Mouse (Mus musculus): ENCODE data around the gene Pgghg. TPM values are rescaled to one million over a fixed set of nuclear protein-coding genes. Genes with fewer than 3 reads are reported as not detected.

Gene Pgghg
- polyA plus RNA-seq, 1 experiment from 2014 or later, result 7.9 TPM

- Histone ChIP-seq H3K9ac (ENCODE audit: low read depth, low read length) (no peak overlapping the region), H3K4me1 (ENCODE audit: control insufficient read depth, low read depth, low read length) (peaks cover 2% of the 10 kb centered on the region), H3K27me3 (ENCODE audit: control insufficient read depth, insufficient read depth, low read depth, low read length) (no peaks in the 10 kb centered on the region), H3K9me3 (replicated peaks; ENCODE audit: control insufficient read depth, low read length) (no peaks in the 10 kb centered on the region), H3K36me3 (ENCODE audit: control insufficient read depth, insufficient read depth) (no peaks in the 10 kb centered on the region), H3K4me2 (ENCODE audit: low read depth, low read length) (no peak overlapping the region), H3K27ac (ENCODE audit: low read length) (no peak overlapping the region), H3K4me3 (ENCODE audit: low read depth, low read length) (no peak overlapping the region)
- WGBS (ENCODE audit: insufficient replicate concordance), result 52% methylated on average over 17 of the region's 17 CpGs
- ATAC-seq (ENCODE audit: low read depth), result no peak
These were observed 46.3 kb downstream of the Pgghg start for GRCm38 (mm10) chr7:140987182-140988138.

GRCm38 (mm10) chr7:140989022-140989421 lies 47.8 kb downstream of the Pgghg start:
- Histone ChIP-seq H3K27me3 (ENCODE audit: control insufficient read depth, insufficient read depth, low read depth, low read length) (no peaks in the 10 kb centered on the region), H3K4me3 (ENCODE audit: low read depth, low read length) (no peak overlapping the region), H3K4me2 (ENCODE audit: low read depth, low read length) (no peak overlapping the region), H3K4me1 (ENCODE audit: control insufficient read depth, low read depth, low read length) (peaks cover 2% of the 10 kb centered on the region), H3K27ac (ENCODE audit: low read length) (no peak overlapping the region), H3K36me3 (ENCODE audit: control insufficient read depth, insufficient read depth) (no peaks in the 10 kb centered on the region), H3K9ac (ENCODE audit: low read depth, low read length) (no peak overlapping the region), H3K9me3 (replicated peaks; ENCODE audit: control insufficient read depth, low read length) (no peaks in the 10 kb centered on the region)
- no peak for ATAC-seq (ENCODE audit: low read depth)
- 49% methylated on average over 4 of the region's 4 CpGs for WGBS (ENCODE audit: insufficient replicate concordance)

- Histone ChIP-seq H3K4me2 (ENCODE audit: low read depth, low read length) (no peak overlapping the region), H3K4me3 (ENCODE audit: low read depth, low read length) (no peak overlapping the region), H3K27me3 (ENCODE audit: control insufficient read depth, insufficient read depth, low read depth, low read length) (no peaks in the 10 kb centered on the region), H3K9ac (ENCODE audit: low read depth, low read length) (no peak overlapping the region), H3K4me1 (ENCODE audit: control insufficient read depth, low read depth, low read length) (peaks cover 2% of the 10 kb centered on the region), H3K36me3 (ENCODE audit: control insufficient read depth, insufficient read depth) (no peaks in the 10 kb centered on the region), H3K27ac (ENCODE audit: low read length) (no peak overlapping the region), H3K9me3 (replicated peaks; ENCODE audit: control insufficient read depth, low read length) (no peaks in the 10 kb centered on the region)
- no peak; the same call in 1 of the 2 replicates for ATAC-seq (ENCODE audit: low read depth)
- WGBS (ENCODE audit: insufficient replicate concordance), result 31% methylated on average over 6 of the region's 6 CpGs
These were observed 49.0 kb downstream of the Pgghg start for GRCm38 (mm10) chr7:140990185-140990584.

- no peaks in the 10 kb centered on the region for H3K27me3 ChIP-seq (ENCODE audit: control insufficient read depth, insufficient read depth, low read depth, low read length)
- 24% methylated on average over 5 of the region's 5 CpGs for WGBS (ENCODE audit: insufficient replicate concordance)
- no peak overlapping the region for H3K4me3 ChIP-seq (ENCODE audit: low read depth, low read length)
- H3K4me2 ChIP-seq (ENCODE audit: low read depth, low read length), result no peak overlapping the region
- ATAC-seq (ENCODE audit: low read depth), result no peak
- H3K9ac ChIP-seq (ENCODE audit: low read depth, low read length), result no peak overlapping the region
- H3K27ac ChIP-seq (ENCODE audit: low read length), result no peak overlapping the region
- no peaks in the 10 kb centered on the region for H3K9me3 ChIP-seq (replicated peaks; ENCODE audit: control insufficient read depth, low read length)
- peaks cover 2% of the 10 kb centered on the region for H3K4me1 ChIP-seq (ENCODE audit: control insufficient read depth, low read depth, low read length)
- no peaks in the 10 kb centered on the region for H3K36me3 ChIP-seq (ENCODE audit: control insufficient read depth, insufficient read depth)
These were observed 49.4 kb downstream of the Pgghg start for GRCm38 (mm10) chr7:140990622-140991021.

- peaks cover 2% of the 10 kb centered on the region for H3K4me1 ChIP-seq (ENCODE audit: control insufficient read depth, low read depth, low read length)
- WGBS (ENCODE audit: insufficient replicate concordance), result 30% methylated on average over 14 of the region's 14 CpGs
- no peak overlapping the region for H3K4me3 ChIP-seq (ENCODE audit: low read depth, low read length)
- no peak overlapping the region for H3K27ac ChIP-seq (ENCODE audit: low read length)
- H3K27me3 ChIP-seq (ENCODE audit: control insufficient read depth, insufficient read depth, low read depth, low read length), result no peaks in the 10 kb centered on the region
- H3K36me3 ChIP-seq (ENCODE audit: control insufficient read depth, insufficient read depth), result no peaks in the 10 kb centered on the region
- no peak overlapping the region for H3K9ac ChIP-seq (ENCODE audit: low read depth, low read length)
- no peaks in the 10 kb centered on the region for H3K9me3 ChIP-seq (replicated peaks; ENCODE audit: control insufficient read depth, low read length)
- ATAC-seq (ENCODE audit: low read depth), result no peak
- no peak overlapping the region for H3K4me2 ChIP-seq (ENCODE audit: low read depth, low read length)
These were observed 50.0 kb downstream of the Pgghg start for GRCm38 (mm10) chr7:140991117-140991689.

Other genes starting within 250 kb of the Pgghg start
- not detected in 2 replicates for gene Olfr541, start 244.1 kb upstream of the Pgghg start, polyA plus RNA-seq (2015; fragmentation: Nextera tagmentation; extraction: Ambion mirVana)
- gene Cyp2e1, start 177.7 kb upstream of the Pgghg start, polyA plus RNA-seq (2015; fragmentation: Nextera tagmentation; extraction: Ambion mirVana), result 0.97 and 1.1 TPM in 2 replicates
- 0.07 and 0.14 TPM in 2 replicates for gene Syce1, start 153.5 kb upstream of the Pgghg start, polyA plus RNA-seq (2015; fragmentation: Nextera tagmentation; extraction: Ambion mirVana)
- 0.06 and 0.16 TPM in 2 replicates for gene Zfp941, start 119.2 kb upstream of the Pgghg start, polyA plus RNA-seq (2015; fragmentation: Nextera tagmentation; extraction: Ambion mirVana)
- gene Urah, start 106.4 kb upstream of the Pgghg start, polyA plus RNA-seq (2015; fragmentation: Nextera tagmentation; extraction: Ambion mirVana), result 30.3 and 32.9 TPM in 2 replicates
- not detected in 2 replicates for gene Scgb1c1, start 95.8 kb upstream of the Pgghg start, polyA plus RNA-seq (2015; fragmentation: Nextera tagmentation; extraction: Ambion mirVana)
- gene Odf3, start 93.6 kb upstream of the Pgghg start, polyA plus RNA-seq (2015; fragmentation: Nextera tagmentation; extraction: Ambion mirVana), result not detected in 2 replicates
- not detected in 2 replicates for gene Gm45785, start 85.1 kb upstream of the Pgghg start, polyA plus RNA-seq (2015; fragmentation: Nextera tagmentation; extraction: Ambion mirVana)
- gene Ric8a, start 84.4 kb upstream of the Pgghg start, polyA plus RNA-seq (2015; fragmentation: Nextera tagmentation; extraction: Ambion mirVana), result 21.2 and 21.5 TPM in 2 replicates
- 19.3 and 20.9 TPM in 2 replicates for gene Bet1l, start 83.8 kb upstream of the Pgghg start, polyA plus RNA-seq (2015; fragmentation: Nextera tagmentation; extraction: Ambion mirVana)
- 108 and 123 TPM in 2 replicates for gene Psmd13, start 59.4 kb upstream of the Pgghg start, polyA plus RNA-seq (2015; fragmentation: Nextera tagmentation; extraction: Ambion mirVana)
- gene Sirt3, start 59.1 kb upstream of the Pgghg start, polyA plus RNA-seq (2015; fragmentation: Nextera tagmentation; extraction: Ambion mirVana), result 21.9 and 23.6 TPM in 2 replicates
- gene Cox8b, start 40.9 kb upstream of the Pgghg start, polyA plus RNA-seq (2015; fragmentation: Nextera tagmentation; extraction: Ambion mirVana), result 1.4 and 3.4 TPM in 2 replicates
- gene Nlrp6, start 20.5 kb upstream of the Pgghg start, polyA plus RNA-seq (2015; fragmentation: Nextera tagmentation; extraction: Ambion mirVana), result 7.8 and 10.8 TPM in 2 replicates
- 0.26 and 0.44 TPM in 2 replicates for gene Ifitm5, start 8.9 kb downstream of the Pgghg start, polyA plus RNA-seq (2015; fragmentation: Nextera tagmentation; extraction: Ambion mirVana)
- gene Gm45717, start 14.5 kb downstream of the Pgghg start, polyA plus RNA-seq (2015; fragmentation: Nextera tagmentation; extraction: Ambion mirVana), result not detected in 2 replicates
- 391 and 458 TPM in 2 replicates for gene Ifitm2, start 14.6 kb downstream of the Pgghg start, polyA plus RNA-seq (2015; fragmentation: Nextera tagmentation; extraction: Ambion mirVana)
- 15.2 and 15.4 TPM in 2 replicates for gene Ifitm1, start 25.8 kb downstream of the Pgghg start, polyA plus RNA-seq (2015; fragmentation: Nextera tagmentation; extraction: Ambion mirVana)
- gene Ifitm3, start 69.4 kb downstream of the Pgghg start, polyA plus RNA-seq (2015; fragmentation: Nextera tagmentation; extraction: Ambion mirVana), result 68.0 and 76.2 TPM in 2 replicates
- 23.3 and 28.4 TPM in 2 replicates for gene Ifitm6, start 76.5 kb downstream of the Pgghg start, polyA plus RNA-seq (2015; fragmentation: Nextera tagmentation; extraction: Ambion mirVana)
- not detected in 2 replicates for gene Gm17387, start 87.7 kb downstream of the Pgghg start, polyA plus RNA-seq (2015; fragmentation: Nextera tagmentation; extraction: Ambion mirVana)
- gene B4galnt4, start 119.7 kb downstream of the Pgghg start, polyA plus RNA-seq (2015; fragmentation: Nextera tagmentation; extraction: Ambion mirVana), result 0.35 and 0.37 TPM in 2 replicates
- gene Pkp3, start 136.8 kb downstream of the Pgghg start, polyA plus RNA-seq (2015; fragmentation: Nextera tagmentation; extraction: Ambion mirVana), result 0.69 and 1.1 TPM in 2 replicates
- gene Sigirr, start 159.2 kb downstream of the Pgghg start, polyA plus RNA-seq (2015; fragmentation: Nextera tagmentation; extraction: Ambion mirVana), result 27.2 and 28.1 TPM in 2 replicates
- 1.5 and 3.8 TPM in 2 replicates for gene Ano9, start 176.4 kb downstream of the Pgghg start, polyA plus RNA-seq (2015; fragmentation: Nextera tagmentation; extraction: Ambion mirVana)
- 136 and 138 TPM in 2 replicates for gene Ptdss2, start 181.0 kb downstream of the Pgghg start, polyA plus RNA-seq (2015; fragmentation: Nextera tagmentation; extraction: Ambion mirVana)
- 70.1 and 71.7 TPM in 2 replicates for gene Rnh1, start 231.5 kb downstream of the Pgghg start, polyA plus RNA-seq (2015; fragmentation: Nextera tagmentation; extraction: Ambion mirVana)

All from liver, embryonic 16.5 days (tissue).